Mouse (Mus musculus): ENCODE measurements around the gene Grip1.

The Grip1 gene

GRCm38 (mm10) chr10:119573134-119573533, 119.5 kb downstream of the Grip1 start:
- DNase-seq (ENCODE audit: low read depth): no peak

GRCm38 (mm10) chr10:119575780-119576179, 122.2 kb downstream of the Grip1 start:
- DNase-seq (ENCODE audit: low read depth): no peak

- DNase-seq (ENCODE audit: low read depth): no peak
These were observed 126.4 kb downstream of the Grip1 start for GRCm38 (mm10) chr10:119580024-119580423.

GRCm38 (mm10) chr10:119584666-119585065, 131.0 kb downstream of the Grip1 start:
- DNase-seq (ENCODE audit: low read depth): no peak

GRCm38 (mm10) chr10:119586976-119587375, 133.3 kb downstream of the Grip1 start:
- no peak for DNase-seq (ENCODE audit: low read depth)

- DNase-seq (ENCODE audit: low read depth): no peak
These were observed 143.2 kb downstream of the Grip1 start for GRCm38 (mm10) chr10:119596822-119597221.

GRCm38 (mm10) chr10:119607501-119607900, 153.9 kb downstream of the Grip1 start:
- no peak for DNase-seq (ENCODE audit: low read depth)

- DNase-seq (ENCODE audit: low read depth): no peak
These were observed 155.4 kb downstream of the Grip1 start for GRCm38 (mm10) chr10:119608998-119609397.

GRCm38 (mm10) chr10:119610279-119610895, 156.8 kb downstream of the Grip1 start:
- DNase-seq (ENCODE audit: low read depth): peak; percentile 30

GRCm38 (mm10) chr10:119612034-119612433, 158.4 kb downstream of the Grip1 start:
- no peak for DNase-seq (ENCODE audit: low read depth)

GRCm38 (mm10) chr10:119614726-119615125, 161.1 kb downstream of the Grip1 start:
- DNase-seq (ENCODE audit: low read depth): no peak

GRCm38 (mm10) chr10:119615240-119615885, 161.7 kb downstream of the Grip1 start:
- DNase-seq (ENCODE audit: low read depth): no peak

GRCm38 (mm10) chr10:119616078-119616477, 162.4 kb downstream of the Grip1 start:
- DNase-seq (ENCODE audit: low read depth): no peak

GRCm38 (mm10) chr10:119628656-119629055, 175.0 kb downstream of the Grip1 start:
- no peak for DNase-seq (ENCODE audit: low read depth)

GRCm38 (mm10) chr10:119630401-119630800, 176.8 kb downstream of the Grip1 start:
- no peak for DNase-seq (ENCODE audit: low read depth)

- DNase-seq (ENCODE audit: low read depth): no peak
These were observed 178.3 kb downstream of the Grip1 start for GRCm38 (mm10) chr10:119631966-119632365.

GRCm38 (mm10) chr10:119634544-119634943, 180.9 kb downstream of the Grip1 start:
- DNase-seq (ENCODE audit: low read depth): no peak

GRCm38 (mm10) chr10:119640534-119640933, 186.9 kb downstream of the Grip1 start:
- no peak for DNase-seq (ENCODE audit: low read depth)

- no peak for DNase-seq (ENCODE audit: low read depth)
These were observed 187.4 kb downstream of the Grip1 start for GRCm38 (mm10) chr10:119641011-119641410.

- DNase-seq (ENCODE audit: low read depth): no peak
These were observed 190.7 kb downstream of the Grip1 start for GRCm38 (mm10) chr10:119644289-119644688.

- peak; percentile 24 for DNase-seq (ENCODE audit: low read depth)
These were observed 193.1 kb downstream of the Grip1 start for GRCm38 (mm10) chr10:119646500-119647439.

- DNase-seq (ENCODE audit: low read depth): no peak
These were observed 207.2 kb downstream of the Grip1 start for GRCm38 (mm10) chr10:119660677-119661353.

Data from c-Kit-positive CD71-negative TER-119-negative erythroid progenitor cells, embryonic 14.5 days (primary cell).